Mouse (Mus musculus) common myeloid progenitor, adult 5-6 weeks (primary cell): ENCODE measurements around the gene Trim47. TPM values are rescaled to one million over a fixed set of nuclear protein-coding genes. Genes with fewer than 3 reads are reported as not detected.
A peak's percentile ranks its signal among the peaks of the same experiment; 100 is the strongest.

Source experiments
- ATAC-seq: replicated peaks from 2 replicates; pipeline ENCODE4 v1.8.0; 2016; ENCODE audit warnings: low read depth, mild to moderate bottlenecking, moderate TSS enrichment, inconsistent platforms; ENCODE audit not compliant: poor library complexity, severe bottlenecking
- total RNA-seq: library from RNA; stranded (forward); fragments of 200-1000, 187-1606 nt; gene quantifications from 2 replicates; pipeline ENCODE4 v1.2.3, GENCODE M21; 2017

Trim47 gene
- total RNA-seq, 1 experiment from 2014 or later, result 5.8 TPM

- ATAC-seq, result peak; percentile 37; the same call in 1 of the 2 replicates
Observed at GRCm38 (mm10) chr11:116109441-116110081, 17.4 kb downstream of the Trim47 start.

GRCm38 (mm10) chr11:116108464-116109137, 18.4 kb downstream of the Trim47 start:
- no peak for ATAC-seq

DNA sequence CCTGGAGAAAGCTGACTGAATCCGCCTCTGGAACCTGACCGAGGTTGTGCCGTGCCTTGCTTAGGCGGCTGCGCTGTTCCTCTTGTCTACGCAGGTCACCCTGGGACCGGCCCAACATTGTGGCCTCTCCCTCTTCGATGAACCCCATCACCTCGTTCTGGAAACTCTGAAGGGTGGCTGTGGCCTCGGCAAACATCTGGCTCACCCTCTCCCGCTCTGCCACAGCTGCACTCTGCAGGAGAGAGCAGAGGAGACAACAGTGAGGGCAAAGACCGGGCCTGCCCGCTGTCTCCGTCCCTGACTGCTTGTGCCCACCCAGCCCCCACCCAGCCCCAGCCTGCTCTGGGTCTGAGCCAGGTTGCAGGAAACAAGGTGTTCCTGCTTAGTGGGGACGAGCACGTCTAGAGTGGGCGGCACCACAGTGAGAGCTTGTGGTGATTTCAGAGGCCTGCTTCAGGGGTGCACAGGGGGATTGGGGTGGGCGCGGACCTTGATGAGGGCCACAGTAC, 19.2 kb downstream of the Trim47 start:
- ATAC-seq, result no peak

- ATAC-seq, result no peak
Observed at GRCm38 (mm10) chr11:116106963-116107776, 19.8 kb downstream of the Trim47 start.

DNA sequence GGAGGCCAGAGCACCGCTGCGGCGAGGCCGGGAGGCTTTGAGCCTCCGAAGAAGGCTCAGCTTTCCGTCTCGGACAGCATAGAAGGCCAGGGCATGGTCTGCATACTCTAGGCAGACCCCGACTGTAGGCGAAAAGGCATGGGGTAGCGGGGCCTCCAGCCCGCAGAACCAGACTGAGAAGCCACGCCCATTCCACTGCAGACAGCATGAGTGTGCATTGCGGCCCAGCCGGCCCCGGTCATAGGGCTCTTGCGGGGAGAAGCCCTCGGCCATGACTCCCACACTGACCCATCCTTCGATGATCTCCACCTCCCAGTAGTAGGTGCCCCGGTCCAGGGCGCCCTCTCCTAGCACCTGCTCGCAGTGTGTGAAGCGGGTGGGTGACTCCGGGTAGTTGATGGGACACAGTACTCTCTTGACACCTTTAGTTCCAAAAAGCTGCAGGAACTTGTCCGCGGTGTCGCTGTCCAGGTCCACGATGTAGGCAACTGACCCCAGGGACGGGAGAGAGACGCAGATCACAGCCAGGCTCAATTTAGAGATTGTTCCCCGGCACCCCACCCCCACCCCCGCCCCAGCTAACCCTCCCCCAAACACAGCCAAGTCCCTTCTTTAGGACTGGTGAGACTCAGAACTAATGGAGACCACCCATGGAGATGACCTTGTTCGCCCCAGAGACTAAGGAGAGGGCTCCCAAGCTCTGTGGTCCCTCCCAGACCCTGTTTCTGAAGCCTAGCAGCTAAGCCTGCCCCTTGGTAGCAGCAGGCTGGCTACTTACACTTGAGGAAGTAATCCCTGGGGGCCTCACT, 20.7 kb downstream of the Trim47 start:
- no peak for ATAC-seq

DNA sequence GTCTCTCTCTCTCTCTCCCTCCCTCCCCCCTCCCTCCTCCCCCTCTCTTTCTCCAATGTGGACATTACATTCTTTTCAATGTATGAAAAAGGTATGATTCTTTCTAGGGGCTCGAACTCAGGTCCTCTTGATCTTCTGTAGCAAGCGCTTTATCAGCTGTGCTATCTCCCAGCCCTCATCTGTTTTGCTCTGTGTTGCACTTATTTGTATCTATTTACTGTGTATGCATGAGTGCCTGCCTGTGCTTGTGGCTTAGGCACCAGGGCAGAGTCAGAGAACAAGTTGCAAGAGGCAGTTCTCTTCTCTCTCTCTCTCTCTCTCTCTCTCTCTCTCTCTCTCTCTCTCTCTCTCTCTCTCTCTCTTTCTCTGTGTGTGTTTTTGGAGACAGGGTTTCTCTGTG, 21.9 kb downstream of the Trim47 start:
- ATAC-seq, result no peak

DNA sequence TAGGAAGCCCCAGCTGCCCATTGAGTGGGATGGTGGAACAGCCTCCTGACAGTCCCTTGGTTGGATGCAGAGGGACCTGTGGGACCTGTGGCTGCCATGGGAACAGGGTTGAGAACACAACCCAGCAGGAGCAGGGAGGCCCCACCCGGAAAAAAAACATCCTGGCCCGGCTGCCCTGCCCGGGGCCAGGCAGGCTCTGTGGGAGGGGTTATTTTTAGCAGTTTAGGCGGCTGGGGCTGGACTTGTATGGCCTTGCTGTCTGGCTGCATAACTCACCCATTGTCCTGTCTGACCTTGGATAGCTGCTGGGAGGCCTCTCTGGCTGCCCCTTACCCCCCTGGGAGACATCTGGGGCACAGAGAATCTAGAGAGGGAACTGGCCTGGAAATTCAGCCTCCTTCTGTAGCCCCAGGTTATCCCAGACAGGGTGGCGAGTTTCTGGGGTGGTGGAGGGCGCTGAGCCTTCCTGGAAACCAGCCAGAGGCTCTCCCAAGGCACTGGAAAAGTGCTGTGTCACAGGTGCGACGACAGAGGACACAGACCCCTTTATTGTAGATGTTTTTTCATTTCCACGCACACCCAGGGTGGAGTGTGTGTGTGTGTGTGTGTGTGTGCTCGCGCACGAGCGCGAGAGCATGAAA, 22.9 kb downstream of the Trim47 start:
- ATAC-seq, result peak; percentile 24; the same call in 1 of the 2 replicates

- no peak for ATAC-seq
Observed at GRCm38 (mm10) chr11:116103572-116103971, 23.4 kb downstream of the Trim47 start.

- no peak for ATAC-seq
Observed at GRCm38 (mm10) chr11:116102472-116102871, 24.5 kb downstream of the Trim47 start.

DNA sequence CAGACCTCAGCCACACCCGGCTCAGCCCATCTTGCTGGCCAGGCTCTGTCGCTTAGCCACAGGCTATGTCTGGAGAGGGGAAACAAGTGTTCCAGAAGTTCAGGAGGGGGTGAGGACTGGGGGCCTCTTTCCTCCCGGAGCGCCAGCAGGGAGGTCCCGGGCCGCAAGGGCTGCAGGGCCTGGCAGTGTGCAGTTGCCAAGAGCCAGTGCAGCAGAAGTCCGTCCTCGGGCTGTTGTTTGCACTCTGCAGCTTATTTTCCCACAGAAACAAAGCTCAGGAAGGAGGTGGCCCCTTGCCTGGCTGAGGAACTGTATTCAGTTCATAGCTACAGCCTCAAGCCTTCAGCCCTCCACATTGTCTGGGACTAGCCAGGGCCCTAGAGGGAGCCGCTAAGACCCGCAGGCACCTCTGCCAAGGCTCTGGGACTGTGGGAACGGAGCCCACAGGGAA, 25.1 kb downstream of the Trim47 start:
- no peak for ATAC-seq

DNA sequence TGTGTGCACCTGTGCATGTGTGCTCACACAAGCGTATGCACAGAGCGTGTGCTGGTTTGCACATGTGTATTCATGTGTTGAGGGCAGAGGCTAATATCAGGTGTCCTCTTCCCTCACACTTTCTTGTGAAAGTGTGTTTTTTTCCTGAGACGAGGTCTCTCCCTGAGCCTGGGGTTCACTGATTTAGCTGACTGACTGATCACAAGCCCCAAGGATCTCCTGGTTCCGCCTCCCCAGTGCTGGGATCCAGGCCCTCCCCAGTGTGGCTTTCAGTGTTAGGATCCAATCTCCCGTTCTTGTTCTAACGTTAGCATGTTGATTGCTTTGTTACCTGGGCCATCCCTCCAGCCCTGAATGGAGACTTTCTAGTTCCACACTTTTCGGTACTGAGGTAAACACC, 26.2 kb downstream of the Trim47 start:
- ATAC-seq, result no peak

GRCm38 (mm10) chr11:116100385-116100784, 26.6 kb downstream of the Trim47 start:
- ATAC-seq, result no peak

DNA sequence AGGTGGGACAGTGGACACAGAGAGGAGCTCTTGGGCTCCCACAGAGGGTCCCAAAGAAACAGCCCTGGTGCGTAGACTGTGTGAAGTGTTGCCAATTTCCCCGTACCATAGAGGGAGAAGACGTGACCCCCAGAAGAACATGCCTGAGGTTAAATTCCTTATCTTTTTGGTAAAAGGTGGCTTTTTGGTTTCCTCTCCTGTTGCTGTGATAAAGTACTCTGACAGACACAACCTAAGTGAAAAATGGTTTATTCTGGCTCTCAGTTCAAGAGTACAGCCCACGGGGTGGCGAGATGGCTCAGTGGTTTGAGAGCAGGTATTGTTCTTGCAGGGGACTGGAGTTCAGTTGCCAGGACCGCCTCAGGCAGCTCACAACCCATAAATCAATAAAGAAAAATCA, 27.5 kb downstream of the Trim47 start:
- no peak for ATAC-seq

GRCm38 (mm10) chr11:116098711-116099460, 28.1 kb downstream of the Trim47 start:
- ATAC-seq, result no peak

DNA sequence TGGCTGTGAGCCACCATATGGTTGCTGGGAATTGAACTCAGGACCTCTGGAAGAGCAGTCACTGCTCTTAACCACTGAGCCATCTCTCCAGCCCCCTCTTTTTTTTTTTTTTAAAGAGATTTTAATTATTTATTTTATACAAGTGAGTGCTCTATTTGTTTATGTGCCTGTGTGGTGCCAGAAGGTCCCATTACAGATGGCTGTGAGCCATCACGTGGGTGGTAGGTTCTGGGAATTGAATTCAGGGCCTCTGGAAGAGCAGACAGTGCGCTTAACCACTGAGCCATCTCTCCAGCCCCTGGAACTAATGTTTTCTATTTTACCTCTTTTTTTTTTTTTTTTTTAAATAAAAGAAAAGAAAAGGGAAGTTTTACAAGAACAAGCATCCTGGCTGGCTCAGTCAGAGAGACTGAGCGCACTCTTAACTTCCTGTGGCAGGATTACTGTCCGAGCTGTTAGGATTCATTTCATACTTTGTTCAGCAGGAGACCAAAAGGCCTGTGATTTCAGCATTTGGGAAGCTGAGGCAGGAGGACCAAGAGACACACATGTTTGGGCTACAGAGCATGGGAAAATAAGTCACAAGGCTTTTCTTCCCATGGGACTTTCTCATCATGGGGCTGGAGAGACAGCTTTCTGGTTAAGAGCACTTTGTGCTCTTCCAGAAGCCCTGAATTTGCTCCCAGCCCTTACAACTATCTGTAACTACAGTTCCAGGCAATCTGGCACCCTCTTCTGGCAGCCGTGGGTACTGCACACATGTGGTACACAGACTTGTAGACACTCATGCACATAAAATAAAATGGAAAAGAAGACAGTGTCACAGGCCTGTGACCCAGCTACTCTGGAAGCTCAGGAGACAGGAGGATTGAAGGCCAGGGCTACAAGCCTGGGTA, 30.5 kb downstream of the Trim47 start:
- ATAC-seq, result no peak

DNA sequence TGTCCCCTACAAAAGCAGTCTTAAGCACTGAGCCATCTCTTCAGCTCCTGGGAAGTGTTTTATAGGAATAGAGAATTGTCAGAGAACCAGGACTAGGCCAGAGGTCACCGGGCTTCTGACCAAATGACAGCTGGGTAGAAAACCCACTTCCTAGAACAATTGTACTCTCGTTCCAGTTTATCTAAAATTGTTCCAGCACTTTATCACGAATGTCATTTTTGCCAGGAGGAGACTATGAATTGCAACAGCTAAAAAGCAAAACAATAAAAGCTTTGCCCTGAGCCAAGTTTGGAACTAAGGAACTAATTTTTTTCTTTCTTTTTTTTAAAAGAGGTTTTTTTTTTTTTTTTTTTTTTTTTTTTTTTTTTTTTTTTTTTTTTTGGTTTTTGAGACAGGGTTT, 31.4 kb downstream of the Trim47 start:
- ATAC-seq, result no peak

DNA sequence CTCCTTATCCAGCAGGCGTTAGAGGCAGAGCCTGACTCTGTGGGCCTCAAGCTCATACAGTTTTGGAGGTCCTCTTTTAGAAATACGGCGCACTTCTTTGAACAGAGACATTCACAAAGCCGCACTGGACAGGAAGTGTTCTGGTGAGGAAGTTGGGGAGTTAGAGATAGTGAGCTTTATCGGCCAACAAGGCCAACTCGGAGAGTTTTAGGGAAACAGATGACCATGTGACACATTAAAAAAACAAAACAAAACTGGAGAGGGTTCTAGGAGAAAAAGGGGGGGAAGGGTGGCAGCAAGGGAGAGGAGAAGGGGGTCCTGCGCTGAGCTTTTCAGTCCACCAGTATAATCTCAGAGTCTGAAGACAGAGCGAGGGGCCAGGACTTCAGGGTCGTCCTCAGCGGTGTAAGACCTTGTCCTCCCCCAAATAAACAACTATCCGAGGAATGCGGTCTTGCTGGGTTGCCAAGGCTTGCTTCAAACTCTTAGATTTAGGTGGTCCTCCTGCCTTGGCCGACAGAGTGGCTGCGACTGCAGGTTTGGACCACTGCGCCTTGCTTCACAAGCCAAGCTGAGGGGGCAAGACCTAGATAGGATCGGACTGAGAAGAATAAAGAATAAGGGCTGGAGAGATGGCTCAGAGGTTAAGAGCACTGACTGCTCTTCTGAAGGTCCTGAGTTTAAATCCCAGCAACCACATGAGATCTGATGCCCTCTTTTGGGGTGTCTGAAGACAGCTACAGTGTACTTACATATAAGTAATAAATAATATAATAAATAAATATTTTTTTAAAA, 33.0 kb downstream of the Trim47 start:
- ATAC-seq, result peak; percentile 81
